Mouse (Mus musculus): ENCODE results near the gene Fsd2.

- TF ChIP-seq EP300 (IDR thresholded peaks at IDR 0.05; ENCODE audit: low read depth) = no peak
- TF ChIP-seq CTCF (IDR thresholded peaks at IDR 0.05; ENCODE audit: low read depth) = no peak
Measured at GRCm38 (mm10) chr7:81565381-81566055, 1.2 kb downstream of the Fsd2 start.
